Mouse (Mus musculus) CD8-positive naive resting alpha-beta T cell, adult 2 months (primary cell): ENCODE data around the gene Ociad2.

Experiments
- DNase-seq, 2 experiments: peaks; one replicate each; pipeline ENCODE4 v3.0.0; 2022; ENCODE audit warnings: low read depth in 2 of 2, low spot score in 2 of 2

Gene Ociad2

DNA sequence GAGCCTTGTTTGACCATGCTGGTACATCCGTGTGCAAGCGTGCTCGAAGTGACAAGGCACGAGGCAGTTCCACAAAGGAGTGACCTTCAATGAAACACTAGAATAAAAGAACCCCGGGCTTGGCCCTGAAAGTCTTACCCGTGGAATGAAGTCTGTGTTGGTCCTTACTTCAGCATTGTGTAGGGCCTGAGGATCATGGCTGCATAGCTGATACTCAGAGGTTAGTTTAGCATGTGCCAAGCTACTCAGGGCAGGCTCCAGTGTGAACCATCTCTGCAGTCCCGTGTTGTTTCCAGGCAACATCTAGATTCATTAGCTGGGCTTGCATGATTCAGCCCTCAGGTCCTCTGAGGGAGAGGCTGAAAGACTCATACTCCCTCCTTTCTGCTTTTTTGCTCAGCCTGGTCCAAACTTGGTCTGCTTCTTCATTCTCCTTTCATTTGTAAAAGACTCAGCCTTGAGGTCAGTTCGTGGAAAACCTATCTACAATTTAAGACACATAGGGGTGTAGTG lies at the start of gene Ociad2:
TSS of gene Ociad2 (minus strand) at position 306 of the 513 bp plus-strand sequence.
- DNase-seq = no peak

DNA sequence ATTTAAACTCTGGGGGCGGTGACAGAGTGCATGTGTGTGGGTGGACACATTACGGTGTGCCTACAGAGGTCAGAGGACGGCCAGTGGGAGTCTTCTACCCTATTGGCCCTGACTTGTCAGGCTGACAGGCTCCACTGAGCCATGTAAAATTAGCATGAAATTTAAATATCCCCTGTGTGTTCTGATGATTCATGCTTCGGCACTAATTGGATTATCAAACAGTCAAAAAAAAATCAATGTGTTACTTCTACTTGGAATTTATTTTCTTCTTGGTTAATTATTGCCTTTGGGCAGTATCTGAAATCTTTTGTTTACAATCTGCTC lies 42.8 kb upstream of the Ociad2 start:
- no peak for DNase-seq

DNA sequence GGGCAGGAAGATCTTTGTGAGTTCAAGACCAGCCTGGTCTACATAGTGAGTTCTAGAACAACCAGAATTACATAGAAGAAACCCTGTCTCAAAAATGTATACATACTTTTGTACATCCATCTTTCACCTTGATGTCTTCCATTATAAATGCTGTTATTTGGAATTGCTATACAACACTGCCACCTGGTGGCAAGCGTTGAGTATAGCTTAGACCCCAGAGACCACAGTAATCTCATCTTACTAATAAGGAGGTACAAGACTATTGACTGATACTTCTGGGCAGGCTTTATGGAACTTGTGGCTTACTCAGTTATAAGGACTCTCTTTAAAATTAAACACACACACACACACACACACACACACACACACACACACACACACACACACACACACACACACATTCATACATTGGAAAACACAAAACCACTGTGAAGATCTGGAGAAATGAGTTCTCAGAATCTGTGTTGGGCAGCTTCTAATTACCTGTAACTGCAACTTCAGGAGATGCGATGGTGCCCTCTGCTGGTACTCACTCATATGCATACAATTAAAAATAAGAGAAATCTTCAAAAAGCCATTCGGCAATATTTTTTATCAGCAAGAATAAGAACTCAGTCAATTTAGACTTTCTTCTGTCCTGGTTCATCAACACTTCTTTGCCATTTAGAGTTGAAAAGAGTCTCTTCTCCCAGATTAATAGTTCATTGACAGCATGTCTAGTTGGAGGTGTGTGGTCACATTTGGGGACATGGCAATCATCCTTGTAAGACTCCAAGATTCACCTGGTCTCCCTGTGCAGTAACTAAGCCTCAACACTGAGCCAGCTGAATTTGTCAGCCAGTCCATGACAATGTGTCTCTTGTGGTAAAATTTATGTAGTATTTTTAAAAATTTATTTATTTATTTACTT lies 42.2 kb upstream of the Ociad2 start:
- DNase-seq = peak; percentile 48 to 69

DNA sequence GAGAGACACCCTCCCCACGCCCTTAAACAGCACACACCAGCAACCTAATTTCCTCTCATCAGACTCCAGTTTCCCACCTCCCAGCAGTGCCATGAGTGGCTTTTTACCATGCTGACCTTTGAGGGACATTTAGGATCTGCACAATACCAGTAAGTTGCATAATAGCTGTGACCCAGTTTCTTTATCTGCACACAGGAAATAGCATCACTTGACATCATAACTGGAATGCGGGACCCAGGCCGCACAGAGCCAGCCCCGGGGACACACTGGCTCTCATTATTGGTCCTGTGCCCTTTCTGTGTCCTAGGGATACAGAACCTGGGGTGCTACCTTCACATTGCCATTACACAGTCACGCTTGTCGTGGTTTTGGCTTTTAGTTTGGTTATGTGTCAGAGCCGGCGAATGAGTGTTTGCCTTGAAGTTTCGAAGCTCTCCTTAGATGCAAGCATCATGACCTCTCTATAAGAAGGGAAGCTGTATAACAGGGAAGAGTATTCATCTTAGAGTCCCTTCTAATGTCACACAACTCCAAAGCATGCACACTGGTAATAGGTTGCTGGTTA lies 41.2 kb upstream of the Ociad2 start:
- DNase-seq = no peak

DNA sequence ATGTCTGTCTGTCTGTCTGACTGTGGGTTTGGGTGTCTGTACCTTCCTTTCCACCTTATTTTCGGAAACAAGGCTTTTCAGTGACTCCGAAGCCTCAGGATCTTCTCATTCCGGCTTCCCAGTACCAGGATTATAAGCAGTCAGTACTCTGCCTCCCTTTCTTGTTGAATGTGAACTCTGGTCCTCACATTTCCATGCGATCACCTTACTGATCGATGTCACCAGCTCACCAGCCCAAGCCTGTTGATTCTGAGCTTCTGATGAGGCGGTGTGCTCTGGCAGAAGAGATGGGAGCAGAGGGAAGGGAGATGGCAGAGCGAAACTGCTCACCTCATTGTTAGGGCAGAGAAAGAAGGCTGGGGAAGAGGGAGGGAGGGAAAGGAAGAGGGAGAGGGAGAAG lies 40.7 kb upstream of the Ociad2 start:
- no peak for DNase-seq

DNA sequence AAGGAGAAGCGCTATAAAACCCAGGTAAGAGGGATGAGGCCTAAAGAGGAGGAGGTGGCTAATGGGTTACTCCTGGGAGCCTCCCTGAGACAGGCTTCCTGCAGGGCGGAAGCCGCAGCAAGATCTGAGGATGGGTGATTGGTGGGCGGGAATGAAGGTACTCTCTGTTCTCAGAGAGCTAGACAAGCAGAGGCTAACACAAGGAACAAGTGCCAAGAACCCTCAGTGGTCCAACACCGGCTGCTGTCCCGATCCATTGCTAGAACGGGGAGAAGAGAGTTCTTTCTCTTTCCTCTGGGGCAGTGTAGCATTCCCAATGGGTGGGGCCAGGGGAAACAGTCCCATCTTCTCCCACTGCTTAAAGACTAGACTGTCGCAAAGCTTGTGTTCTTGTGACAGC lies 40.0 kb upstream of the Ociad2 start:
- no peak for DNase-seq

DNA sequence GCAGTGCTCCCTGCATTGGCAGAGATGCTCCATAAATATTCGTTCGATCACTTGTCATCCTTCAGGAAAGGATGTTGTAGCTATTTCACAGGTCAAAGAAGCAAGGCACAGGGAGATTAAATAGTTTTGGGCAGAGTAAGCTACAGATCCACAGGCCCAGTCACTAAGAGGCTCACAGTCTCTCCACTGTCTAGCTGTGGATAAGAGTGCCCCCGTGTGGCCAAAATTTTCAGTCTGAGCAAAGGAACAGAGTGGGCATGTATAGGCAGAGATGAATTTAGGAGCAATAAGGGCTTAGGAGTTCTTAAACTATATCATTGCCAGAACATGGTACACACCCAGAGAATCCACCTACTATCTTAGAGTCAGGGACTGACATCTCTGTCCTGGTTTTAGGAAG lies 39.1 kb upstream of the Ociad2 start:
- peak; percentile 46 to 63 for DNase-seq

DNA sequence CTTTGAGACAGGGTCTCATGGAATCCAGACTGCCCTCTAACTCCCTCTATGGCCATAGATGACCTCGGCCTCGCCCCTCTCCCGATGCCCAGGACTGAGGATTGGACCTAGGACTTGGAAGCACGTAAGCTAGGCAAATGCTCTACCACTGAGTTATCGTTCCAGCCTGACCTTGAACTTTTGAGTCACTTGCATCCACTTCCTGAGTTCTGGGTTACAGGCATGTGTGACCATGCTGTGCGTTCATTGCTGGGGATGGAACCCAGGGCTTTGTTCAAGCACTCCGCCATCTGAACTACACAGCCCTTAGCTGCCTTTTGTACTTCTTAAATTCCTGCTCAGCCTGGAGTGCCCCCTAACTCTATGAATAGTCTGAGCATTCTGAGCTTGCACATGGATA lies 35.7 kb upstream of the Ociad2 start:
- DNase-seq = no peak

DNA sequence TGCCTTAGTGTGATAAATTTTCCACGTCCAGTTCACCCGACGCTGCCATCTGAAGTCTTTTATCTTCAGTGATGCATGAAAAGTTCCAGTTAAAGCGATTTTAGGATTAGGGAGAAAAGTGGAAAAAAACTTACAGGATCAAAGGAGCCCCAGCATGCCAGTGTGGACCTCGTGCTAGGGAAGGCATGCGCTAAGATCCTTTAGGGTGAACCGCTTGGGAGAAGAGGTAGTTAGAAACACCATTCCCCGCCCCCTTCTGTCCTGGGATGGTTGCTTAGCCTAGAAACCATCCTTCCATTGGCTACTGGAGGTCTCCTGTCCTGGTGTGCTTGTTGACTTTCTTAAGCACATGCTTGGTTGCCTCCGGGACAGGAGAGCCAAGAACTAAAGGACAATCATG lies 35.2 kb upstream of the Ociad2 start:
- no peak for DNase-seq

DNA sequence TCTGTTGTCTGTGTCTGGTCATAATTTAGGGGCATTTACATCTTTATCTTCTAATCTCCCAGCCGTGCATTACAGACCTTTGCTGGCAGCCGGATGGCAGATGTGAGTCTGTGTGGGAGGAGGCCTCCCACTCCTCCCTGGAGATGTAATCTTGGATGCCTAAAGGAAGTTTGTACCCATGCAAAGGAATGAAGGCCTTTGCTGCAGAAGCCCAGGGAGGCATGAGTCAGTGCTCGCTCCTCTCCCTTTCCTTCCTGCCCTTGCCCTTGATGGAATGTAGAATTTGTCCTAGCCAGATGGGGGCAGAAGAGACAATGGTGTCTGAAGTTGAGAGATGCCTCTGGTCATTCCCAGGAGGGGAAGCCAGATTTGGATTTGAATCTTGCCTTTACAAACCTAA lies 32.4 kb upstream of the Ociad2 start:
- no peak for DNase-seq

DNA sequence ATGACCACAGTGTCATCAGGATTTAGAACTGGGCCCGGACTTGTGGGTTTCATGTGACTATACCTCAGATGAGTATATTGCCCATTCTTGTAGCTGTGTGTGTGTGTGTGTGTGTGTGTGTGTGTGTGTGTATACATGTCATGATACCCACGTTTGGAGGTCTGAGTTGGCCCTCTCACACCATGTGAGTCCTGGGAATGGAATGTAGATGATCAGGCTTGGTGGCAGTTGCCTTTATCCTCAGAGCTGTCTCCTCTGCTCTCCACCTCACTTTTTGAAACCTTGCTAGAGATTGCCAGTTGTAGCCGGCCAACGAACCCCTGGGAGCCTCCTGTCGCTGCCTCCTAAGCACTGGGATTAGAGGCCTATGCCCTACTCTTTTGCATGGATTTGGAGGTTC lies 31.8 kb upstream of the Ociad2 start:
- no peak for DNase-seq

DNA sequence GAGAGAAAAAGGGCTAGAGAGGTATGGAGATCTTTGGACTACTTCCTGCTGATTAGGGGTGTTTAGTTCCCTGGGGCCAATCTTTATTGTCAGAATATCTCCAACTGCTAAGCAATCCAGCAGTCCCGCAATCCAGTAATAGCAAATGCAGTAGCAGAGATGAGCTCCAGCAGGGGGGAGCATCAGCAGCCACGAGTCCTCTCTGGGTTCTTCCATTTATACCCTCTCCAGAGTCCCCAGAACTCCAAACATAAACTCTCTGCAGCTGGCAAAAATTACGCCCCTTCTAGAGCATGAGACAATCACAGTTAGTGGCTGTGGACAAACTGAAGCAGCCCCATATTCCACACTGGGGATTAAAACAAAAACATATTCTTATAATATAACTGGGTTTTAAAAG lies 28.9 kb upstream of the Ociad2 start:
- no peak for DNase-seq

DNA sequence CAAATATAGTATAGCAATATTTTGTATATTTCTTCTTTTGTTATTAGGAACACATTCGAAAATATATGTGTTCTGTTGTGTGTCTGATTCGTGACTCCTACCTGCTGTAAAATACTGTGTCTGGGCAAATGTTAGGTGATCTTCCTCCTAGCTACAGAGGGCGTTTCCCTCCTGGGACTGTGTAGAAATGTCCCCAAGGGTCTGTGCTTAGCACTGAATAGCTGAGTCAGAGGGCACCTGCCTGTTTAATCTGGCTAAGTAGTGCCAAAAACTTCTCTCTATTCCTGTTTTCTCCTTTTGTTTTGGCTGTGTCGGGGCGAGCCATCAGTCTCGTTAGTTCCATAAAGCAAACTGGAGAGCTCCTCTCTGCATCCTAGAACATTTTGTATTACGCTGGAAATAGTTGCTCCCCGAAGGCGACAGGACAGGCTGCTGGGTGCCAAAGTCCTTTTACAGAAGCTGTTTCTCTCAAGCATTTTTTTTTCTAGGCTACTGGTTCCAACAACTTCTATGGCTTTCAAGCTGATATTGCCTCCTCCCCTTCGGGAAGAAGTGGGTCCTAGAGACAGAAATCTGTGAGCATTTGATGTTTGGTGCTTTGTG lies 28.1 kb upstream of the Ociad2 start:
- no peak for DNase-seq

DNA sequence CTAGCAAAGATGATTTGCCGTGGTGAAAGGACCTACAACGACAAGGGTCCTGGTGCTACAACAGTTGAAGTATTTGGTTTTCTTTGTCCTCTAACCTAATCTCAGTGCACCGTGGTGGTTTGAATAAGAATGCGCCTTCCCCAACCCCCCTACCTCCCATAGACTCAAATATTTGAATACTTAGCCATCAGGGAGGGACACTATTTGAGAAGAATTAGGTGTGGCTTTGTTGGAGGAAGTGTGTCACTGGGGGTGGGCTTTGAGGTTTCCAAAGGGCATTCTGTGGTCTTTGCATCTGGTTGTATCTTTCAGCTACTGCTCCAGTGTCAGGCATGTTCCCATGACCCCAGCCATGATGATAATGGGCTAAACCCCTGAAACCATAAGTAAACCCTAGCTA lies 27.1 kb upstream of the Ociad2 start:
- DNase-seq = no peak

DNA sequence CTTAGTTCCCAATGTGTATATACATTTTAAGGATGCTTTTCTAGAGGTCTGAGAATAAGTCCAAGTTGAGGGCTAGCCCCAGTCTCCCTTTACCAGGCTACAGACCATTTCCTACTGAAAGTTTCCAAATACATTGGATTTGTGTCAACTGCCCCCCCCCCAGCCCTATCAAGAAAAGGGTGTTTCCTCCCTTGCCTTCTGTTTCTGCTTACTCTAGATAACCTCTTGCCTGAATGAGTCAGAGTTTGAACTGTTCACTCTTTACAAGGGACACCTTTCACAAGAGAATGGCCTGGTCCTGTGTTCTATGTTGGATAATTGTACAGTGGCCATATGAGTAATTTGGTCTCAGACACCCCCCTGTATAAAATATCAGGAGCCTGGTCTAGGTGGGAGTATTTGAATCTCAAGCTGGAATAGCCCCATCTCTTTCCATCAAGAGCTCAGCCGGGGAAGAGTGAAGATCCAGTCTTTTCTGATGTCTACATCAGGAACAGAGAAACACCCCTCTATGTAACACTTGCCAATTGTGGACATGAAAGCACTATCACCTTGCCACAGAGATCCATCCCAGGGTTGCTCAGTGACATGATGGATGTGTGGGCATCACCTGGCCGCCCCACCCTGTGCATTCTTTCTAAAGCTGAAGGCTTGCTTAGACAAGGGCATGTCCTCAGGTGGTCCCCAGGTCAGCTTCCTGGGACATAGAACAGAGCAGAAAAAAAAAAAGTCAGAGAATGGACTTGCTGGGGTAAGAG lies 23.5 kb upstream of the Ociad2 start:
- no peak for DNase-seq

DNA sequence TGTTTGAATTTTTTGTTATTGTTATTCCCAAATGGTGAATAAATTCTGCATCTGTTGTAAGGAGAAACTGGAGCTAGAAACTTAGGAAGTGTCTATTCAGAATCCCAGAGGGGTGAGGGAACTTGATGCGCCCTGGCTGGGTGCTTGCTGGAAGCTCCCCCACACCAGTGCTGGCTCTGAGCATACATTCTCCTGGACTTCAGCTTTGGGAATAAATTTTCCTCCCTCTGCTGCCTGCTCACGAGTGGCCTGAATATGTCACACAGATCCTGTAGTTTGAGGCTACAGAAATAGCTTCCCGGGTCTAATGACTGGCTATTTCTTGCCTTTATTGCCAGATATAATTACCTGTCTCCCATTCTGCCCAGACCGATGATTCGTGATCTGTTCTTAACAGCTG lies 22.0 kb upstream of the Ociad2 start:
- no peak for DNase-seq

DNA sequence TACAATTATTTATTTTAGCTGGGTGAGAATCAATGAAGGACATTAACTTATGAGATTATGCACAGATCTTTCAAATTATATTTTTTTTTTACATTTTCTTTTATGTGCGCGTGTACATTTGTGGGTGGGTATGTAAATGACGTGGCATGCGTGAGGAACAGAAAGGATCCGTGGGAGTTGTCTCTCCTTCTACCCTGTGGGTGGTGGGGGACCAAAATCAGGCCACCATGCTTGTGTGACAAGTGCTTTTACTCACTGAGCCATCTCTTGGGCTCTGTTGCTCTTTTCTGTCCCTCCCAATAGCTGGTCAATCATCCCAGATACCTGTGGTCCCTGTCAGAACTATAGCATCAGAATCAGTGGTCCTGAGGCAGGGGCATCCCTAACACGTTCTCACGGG lies 21.5 kb upstream of the Ociad2 start:
- no peak for DNase-seq

DNA sequence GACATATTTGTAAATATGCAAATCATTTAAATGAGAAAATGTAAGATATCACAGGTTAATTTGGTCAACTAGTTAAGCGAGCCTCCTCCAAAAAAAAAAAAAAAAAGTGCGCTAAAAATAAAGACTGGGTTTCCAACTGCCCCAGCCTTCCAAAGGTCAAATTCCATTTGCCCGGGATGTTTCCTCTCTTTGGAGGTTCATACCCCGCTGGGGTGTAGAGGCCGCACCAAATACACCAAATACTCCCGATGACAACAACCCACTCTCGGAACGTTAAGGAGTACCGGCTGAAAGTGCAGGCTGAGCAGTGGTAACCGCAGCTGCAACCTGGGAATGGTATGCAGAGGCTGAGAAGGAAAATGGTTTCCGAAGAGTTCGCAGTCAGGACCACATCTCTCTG lies 19.4 kb upstream of the Ociad2 start:
- no peak for DNase-seq

DNA sequence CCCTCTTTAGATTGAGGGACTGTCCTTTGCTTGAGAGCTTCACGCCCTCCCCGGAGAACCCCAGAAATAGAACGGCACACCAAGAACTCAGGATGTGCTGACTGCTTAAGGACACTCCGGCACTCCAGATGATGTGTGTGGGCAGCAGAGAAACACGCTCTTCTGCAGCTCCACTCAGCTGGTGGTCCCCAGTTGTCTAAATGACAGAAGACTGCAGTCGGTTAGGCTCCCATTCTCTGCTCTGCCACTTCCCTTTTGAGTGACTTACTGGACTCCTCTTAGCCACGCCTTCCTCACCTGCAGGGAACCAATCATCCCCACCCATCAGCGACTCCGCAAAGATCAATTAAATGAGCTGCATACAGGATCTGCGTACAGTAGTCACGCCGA lies 18.9 kb upstream of the Ociad2 start:
- DNase-seq = no peak

DNA sequence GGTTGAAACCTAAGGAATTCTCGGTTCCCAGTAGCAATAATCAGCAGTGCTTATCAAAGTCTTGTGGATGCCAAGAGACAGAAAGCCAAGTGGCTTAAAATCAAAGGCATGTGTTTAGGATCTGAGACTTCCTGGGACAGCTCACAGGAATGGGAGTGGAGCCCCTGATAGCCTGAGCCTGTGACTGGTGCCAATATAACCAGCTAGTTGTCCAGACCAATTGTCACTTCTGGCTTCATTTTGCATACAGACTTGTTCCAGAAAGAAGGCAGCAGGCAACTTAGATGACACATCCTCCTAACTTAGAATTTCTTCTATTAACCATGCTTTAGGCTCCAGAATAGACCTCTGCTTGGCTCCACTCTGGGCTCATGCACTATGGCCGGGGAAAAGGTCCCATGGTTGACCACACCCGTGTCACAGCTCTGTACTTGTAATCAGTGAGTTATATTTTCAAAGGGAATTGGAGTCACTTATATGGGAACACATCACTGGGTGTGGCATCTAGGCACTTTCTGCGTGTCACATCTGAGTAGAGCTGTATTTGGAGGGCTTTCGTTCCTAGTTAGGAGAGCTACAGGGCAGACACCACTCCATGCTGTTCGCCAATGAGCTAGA lies 18.4 kb upstream of the Ociad2 start:
- no peak for DNase-seq

DNA sequence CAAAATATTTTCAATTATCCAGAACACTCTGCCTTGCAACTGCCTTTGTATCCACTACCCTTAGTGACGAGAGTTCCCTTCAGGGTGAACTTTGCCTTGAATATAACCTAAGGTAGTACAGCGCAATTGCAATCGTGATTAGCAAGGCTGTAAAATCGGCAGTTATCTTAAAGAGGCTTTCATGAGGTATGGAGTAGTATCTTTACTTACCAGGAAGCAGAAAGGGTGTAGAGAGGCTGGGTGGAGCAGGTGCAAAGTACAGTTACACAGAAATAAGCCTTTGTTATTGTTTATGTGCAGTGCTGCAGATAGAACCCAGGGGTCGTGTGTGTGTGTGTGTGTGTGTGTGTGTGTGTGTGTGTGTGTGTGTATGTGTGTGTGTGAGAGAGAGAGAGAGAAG lies 14.6 kb upstream of the Ociad2 start:
- DNase-seq = no peak
